Mouse (Mus musculus) frontal cortex, postnatal 10 days (tissue): ENCODE results near the gene Chst11.

Experiments used
- DNase-seq, 2 experiments: peaks; one replicate each; pipeline ENCODE4 v3.0.0; 2022; ENCODE audit warnings: low spot score in 2 of 2, mixed read lengths in 1 of 2

Chst11 gene

GRCm38 (mm10) chr10:83076816-83077215 lies 91.5 kb downstream of the Chst11 start:
- no peak for DNase-seq

GRCm38 (mm10) chr10:83078723-83079122 lies 93.4 kb downstream of the Chst11 start:
- no peak for DNase-seq

GRCm38 (mm10) chr10:83079755-83080154 lies 94.5 kb downstream of the Chst11 start:
- no peak for DNase-seq

- DNase-seq = no peak
These were observed 95.0 kb downstream of the Chst11 start for GRCm38 (mm10) chr10:83080275-83080741.

GRCm38 (mm10) chr10:83080930-83081329 lies 95.6 kb downstream of the Chst11 start:
- DNase-seq = no peak

- no peak for DNase-seq
These were observed 98.6 kb downstream of the Chst11 start for GRCm38 (mm10) chr10:83083946-83084345.

GRCm38 (mm10) chr10:83088318-83088717 lies 103.0 kb downstream of the Chst11 start:
- DNase-seq = no peak

GRCm38 (mm10) chr10:83088826-83089225 lies 103.5 kb downstream of the Chst11 start:
- DNase-seq = no peak

GRCm38 (mm10) chr10:83090185-83090584 lies 104.9 kb downstream of the Chst11 start:
- DNase-seq = no peak

GRCm38 (mm10) chr10:83093705-83094104 lies 108.4 kb downstream of the Chst11 start:
- no peak for DNase-seq

GRCm38 (mm10) chr10:83094248-83094647 lies 109.0 kb downstream of the Chst11 start:
- no peak for DNase-seq

GRCm38 (mm10) chr10:83094821-83095725 lies 109.8 kb downstream of the Chst11 start:
- DNase-seq = no peak

GRCm38 (mm10) chr10:83096257-83096656 lies 111.0 kb downstream of the Chst11 start:
- no peak for DNase-seq

GRCm38 (mm10) chr10:83098940-83099339 lies 113.6 kb downstream of the Chst11 start:
- no peak for DNase-seq

GRCm38 (mm10) chr10:83099669-83100068 lies 114.4 kb downstream of the Chst11 start:
- DNase-seq = no peak

- DNase-seq = no peak
These were observed 115.6 kb downstream of the Chst11 start for GRCm38 (mm10) chr10:83100890-83101289.

- no peak for DNase-seq
These were observed 116.3 kb downstream of the Chst11 start for GRCm38 (mm10) chr10:83101421-83102207.

- DNase-seq = no peak
These were observed 117.4 kb downstream of the Chst11 start for GRCm38 (mm10) chr10:83102745-83103144.

- no peak for DNase-seq
These were observed 118.9 kb downstream of the Chst11 start for GRCm38 (mm10) chr10:83104221-83104620.

GRCm38 (mm10) chr10:83106152-83106746 lies 121.0 kb downstream of the Chst11 start:
- DNase-seq = peak; percentile 66 to 69

GRCm38 (mm10) chr10:83107385-83107784 lies 122.1 kb downstream of the Chst11 start:
- DNase-seq = no peak
